Mouse (Mus musculus): Measurements from ENCODE around the gene Gp1ba.
A peak's percentile ranks its signal among the peaks of the same experiment; 100 is the strongest.

Gene Gp1ba

GRCm38 (mm10) chr11:70638714-70639278, at the start of gene Gp1ba:
Gene Gp1ba (plus strand): TSS chr11:70639122.
- no peak for DNase-seq (ENCODE audit: low spot score in 2 of 2)

DNA sequence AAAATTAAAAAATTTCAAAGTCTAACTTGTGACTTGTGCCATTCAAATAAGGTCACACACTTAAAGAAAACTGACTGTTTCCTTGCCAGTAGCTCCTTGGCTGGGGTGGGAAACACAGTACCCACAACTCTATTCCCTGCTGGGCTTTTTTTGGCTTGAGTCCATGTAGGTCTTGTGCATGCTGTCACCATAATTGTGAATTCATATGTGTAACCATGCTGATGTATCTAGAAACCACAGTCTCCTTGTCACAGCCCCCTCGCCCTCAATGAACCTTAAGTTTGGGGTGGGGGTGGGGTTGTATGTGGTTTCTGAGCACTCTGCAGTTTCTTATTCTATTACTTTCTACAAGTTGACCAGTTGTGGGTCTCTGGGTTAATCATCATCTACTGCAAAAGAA, 47.2 kb upstream of the Gp1ba start:
- no peak for DNase-seq (ENCODE audit: low spot score in 2 of 2)

DNA sequence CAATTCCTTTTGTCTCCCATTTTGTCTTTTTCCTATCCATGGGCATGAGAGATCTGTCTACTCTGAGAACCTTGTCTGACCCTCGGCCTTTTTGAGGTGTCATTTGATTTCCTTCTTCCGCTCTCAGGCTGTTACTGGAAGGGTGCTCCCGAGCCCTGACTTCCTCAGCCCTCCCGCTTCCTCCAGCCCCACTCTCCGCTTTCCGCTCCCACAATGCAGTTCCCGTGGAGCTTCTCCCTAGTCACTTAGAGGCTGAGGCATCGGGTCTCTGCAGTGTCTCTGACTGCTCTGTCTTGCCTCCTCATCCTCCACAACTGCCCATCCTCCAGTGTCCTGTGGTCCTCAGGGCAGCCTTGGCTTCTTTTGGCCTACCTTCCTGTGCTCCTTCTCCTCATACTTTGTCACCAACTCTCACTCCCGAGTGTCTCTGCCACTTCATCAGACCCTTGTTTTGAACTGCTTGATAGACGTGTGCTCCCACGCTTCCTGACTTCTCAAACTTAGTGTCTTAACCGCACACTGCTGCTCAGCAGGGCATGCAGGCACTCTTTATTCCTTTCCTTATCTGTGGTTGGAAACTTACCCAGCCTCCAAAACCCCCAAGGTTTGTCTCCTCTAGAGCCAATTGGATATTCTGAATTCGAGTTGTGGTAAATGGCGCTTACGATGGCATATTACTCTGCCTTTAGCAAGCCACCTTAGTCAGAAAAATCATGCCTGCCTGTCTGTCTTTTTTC, 44.5 kb upstream of the Gp1ba start:
- DNase-seq (ENCODE audit: low spot score in 2 of 2) = no peak

DNA sequence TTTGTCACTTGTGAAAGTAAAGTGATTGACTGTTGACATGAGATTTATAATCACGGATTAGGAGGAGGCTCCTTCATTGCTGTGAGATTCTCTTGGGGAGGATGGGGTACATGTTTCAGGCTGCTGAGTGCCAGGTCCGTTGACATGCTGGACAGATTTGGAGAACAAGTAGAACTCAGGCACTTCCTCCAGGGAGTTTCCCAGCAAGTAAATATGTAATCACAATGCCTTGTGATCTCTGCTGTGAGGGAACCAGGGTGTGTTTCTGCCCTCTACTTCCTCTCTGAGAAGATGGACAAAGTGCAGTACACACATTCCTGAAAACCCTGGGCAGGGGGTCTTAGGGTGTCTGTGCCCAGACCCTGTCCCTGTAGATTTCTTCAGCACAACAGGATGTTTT, 43.3 kb upstream of the Gp1ba start:
- DNase-seq (ENCODE audit: low spot score in 2 of 2) = no peak

- DNase-seq (ENCODE audit: low spot score in 2 of 2) = no peak
Observed at GRCm38 (mm10) chr11:70596094-70596493, 42.8 kb upstream of the Gp1ba start.

DNA sequence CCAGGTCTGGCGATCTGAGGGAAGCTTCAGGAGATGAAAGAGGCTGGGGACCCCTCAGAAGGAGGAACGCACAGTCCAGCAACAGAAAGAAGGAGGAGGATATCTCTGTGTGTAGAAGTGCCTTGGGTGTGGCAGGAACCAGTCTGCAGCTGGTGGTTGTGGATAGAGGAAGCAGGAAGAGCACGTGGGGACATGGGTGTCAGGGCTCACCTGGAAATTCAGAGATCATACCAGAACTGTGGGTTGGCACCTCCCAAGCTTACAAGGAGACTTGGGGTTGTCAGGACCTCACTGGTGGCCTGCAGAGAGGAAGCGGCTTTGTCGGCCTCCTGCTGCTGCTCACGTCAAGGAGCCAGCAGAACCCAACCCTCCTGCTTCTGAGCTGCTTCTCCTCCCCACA, 41.6 kb upstream of the Gp1ba start:
- DNase-seq (ENCODE audit: low spot score in 2 of 2) = no peak

- DNase-seq (ENCODE audit: low spot score in 2 of 2) = no peak
Observed at GRCm38 (mm10) chr11:70598451-70598953, 40.4 kb upstream of the Gp1ba start.

DNA sequence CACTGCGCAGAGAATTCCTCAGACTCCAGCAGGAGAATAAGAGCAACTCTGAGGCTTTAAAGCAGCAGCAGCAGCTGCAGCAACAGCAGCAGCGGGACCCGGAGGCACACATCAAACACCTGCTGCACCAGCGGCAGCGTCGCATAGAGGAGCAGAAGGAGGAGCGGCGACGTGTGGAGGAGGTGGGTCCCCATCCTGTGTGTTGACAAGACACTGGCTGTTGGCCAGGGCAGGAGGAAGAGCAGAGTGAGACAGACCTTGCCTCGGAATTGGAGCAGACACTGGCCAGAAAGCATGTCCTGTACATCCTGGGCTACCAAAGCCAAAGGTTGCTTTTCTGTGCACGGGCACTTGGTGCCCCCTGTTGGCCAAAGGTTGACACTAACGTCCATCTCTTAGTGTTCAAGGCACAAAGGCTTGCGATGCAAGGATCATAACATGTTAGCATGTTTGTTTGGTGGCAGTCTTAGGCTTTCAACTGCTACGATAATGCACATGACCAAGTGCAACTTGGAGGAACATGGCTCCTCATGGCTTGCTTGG, 33.8 kb upstream of the Gp1ba start:
- DNase-seq (ENCODE audit: low spot score in 2 of 2) = peak; percentile 43 to 74

DNA sequence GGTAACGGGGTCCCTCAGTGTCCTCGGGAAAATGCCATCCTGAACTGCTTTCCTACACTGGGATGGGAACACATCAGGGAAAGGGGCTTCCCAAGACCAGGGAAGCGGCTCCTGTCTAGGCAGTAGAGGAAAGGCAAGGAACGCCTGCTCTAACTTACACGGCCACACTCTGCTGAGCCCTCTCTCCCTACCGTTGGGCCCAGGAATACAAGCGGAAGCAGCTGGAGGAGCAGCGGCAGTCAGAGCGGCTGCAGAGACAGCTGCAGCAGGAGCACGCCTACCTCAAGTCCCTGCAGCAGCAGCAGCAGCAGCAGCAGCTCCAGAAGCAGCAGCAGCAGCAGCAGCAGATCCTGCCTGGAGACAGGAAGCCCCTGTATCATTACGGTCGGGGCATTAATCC, 32.2 kb upstream of the Gp1ba start:
- DNase-seq (ENCODE audit: low spot score in 2 of 2) = no peak

GRCm38 (mm10) chr11:70607611-70608010, 31.3 kb upstream of the Gp1ba start:
- DNase-seq (ENCODE audit: low spot score in 2 of 2) = no peak

GRCm38 (mm10) chr11:70608381-70609066, 30.4 kb upstream of the Gp1ba start:
- peak in 1 of 2 experiments; percentile 59 for DNase-seq (ENCODE audit: low spot score in 2 of 2)

GRCm38 (mm10) chr11:70610752-70611151, 28.2 kb upstream of the Gp1ba start:
- DNase-seq (ENCODE audit: low spot score in 2 of 2) = no peak

DNA sequence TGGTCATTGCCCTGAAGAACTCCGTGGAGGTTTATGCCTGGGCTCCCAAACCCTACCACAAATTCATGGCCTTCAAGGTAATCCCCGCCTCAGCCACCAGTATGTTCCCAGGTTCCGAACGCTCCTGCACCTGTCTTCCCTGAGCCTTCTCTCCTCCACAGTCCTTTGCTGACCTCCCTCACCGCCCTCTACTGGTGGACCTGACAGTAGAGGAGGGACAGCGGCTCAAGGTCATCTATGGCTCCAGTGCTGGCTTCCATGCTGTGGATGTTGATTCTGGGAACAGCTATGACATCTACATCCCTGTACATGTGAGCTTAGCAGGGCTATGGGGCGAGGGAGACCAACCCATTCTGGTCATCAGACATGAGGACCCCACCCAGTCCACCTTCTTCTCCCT, 26.4 kb upstream of the Gp1ba start:
- DNase-seq (ENCODE audit: low spot score in 2 of 2) = no peak

DNA sequence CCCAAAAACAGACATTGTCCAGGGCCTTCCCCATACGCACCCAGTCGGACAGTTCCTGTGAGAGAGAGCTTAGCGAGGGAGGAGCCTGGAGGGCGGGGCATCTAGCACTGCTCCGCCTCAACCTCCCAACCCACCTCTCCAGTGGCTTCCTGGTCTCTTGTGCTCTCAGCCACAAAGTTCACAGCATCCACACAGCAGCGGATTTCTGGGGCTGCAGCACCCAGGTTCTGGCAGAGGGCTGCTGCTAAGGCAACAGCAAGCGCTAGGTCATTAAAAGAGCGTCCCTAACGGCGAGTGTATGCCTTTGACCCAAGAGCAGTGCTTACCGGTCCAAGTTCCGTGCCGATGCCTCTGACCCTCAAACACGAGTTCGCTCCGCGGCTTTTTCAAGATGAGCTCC, 23.8 kb upstream of the Gp1ba start:
- peak; percentile 58 to 69 for DNase-seq (ENCODE audit: low spot score in 2 of 2)

DNA sequence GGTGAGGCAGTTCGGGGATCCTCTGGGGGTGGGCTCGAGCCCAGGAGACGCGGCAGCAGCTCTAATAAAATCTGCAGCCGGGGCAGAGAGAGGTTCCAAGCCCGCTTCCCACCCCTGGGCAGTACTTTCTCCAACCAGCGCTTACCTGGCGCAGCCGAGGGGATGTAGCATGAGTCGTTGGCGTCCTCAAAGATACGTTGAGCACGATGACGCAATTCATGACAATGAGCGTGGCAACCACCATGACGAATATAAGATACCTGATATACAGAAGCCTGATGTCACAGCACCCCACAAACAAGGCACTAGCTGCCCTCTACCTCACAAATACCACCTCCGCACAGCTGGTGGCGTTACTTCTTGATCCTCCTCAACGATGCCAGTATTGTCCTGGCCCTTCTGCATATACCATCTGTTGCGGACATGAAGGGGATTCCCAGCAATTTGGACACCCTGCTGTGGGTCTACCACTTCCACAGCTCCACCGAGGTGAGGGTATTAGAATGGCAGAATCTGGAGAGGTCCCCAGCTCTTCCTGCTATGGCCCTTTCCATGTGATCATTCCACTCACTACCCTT, 23.3 kb upstream of the Gp1ba start, which contains the start of gene 4930544D05Rik:
Gene 4930544D05Rik, plus strand, starts transcription at position 333 of the 578 bp plus-strand sequence.
- no peak for DNase-seq (ENCODE audit: low spot score in 2 of 2)

- no peak for DNase-seq (ENCODE audit: low spot score in 2 of 2)
Observed at GRCm38 (mm10) chr11:70619101-70619500, 19.8 kb upstream of the Gp1ba start, which contains the start of gene Chrne. Gene Chrne (minus strand): TSS chr11:70619216.

DNA sequence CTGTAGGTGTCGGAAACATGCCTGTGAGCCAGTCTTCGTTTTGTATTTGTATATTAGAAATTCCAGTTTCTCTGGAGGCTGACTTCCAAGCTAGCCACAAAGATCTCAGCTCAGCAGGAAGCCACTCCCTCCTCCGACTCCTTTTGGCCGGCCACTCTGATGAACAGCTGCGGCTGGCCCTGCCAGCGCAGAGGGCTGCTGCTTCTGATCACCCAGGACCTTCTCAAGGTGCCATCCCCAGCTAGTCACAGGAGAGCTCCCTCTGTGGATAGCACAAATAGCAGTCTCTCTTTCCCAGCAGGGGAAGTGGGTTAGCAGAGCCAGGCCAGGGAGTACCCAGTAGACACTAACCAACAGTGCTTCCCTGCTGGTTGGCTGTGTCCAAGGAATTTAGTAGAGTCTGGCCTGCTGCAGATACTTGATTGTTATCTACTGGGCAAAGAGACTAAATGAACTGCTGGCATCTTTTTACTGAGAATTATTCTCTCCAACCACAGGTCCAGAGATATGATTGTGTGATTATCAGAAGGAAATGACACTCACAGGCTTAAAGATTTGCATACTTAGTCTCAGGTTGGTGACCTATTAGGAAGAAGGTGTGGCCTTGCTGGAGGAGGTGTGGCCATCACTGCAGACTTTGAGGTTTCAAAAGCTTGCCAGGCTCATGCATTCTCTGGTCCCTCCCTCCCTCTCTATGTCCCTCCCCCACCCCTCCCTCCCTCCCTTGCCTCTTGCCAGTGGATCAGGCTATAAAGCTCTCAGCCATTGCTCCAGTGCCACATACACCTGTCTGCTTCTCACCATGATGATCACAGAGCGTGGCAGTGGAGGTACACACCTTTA, 16.7 kb upstream of the Gp1ba start:
- no peak for DNase-seq (ENCODE audit: low spot score in 2 of 2)

- DNase-seq (ENCODE audit: low spot score in 2 of 2) = no peak
Observed at GRCm38 (mm10) chr11:70623053-70623742, 15.7 kb upstream of the Gp1ba start.

GRCm38 (mm10) chr11:70625473-70625872, 13.4 kb upstream of the Gp1ba start:
- DNase-seq (ENCODE audit: low spot score in 2 of 2) = peak in 1 of 2 experiments; percentile 73

- no peak for DNase-seq (ENCODE audit: low spot score in 2 of 2)
Observed at GRCm38 (mm10) chr11:70626877-70627276, 12.0 kb upstream of the Gp1ba start.

Measured in thymus, postnatal 10 days (tissue).